Mouse (Mus musculus): ENCODE data around the gene Fto.

The Fto gene

DNA sequence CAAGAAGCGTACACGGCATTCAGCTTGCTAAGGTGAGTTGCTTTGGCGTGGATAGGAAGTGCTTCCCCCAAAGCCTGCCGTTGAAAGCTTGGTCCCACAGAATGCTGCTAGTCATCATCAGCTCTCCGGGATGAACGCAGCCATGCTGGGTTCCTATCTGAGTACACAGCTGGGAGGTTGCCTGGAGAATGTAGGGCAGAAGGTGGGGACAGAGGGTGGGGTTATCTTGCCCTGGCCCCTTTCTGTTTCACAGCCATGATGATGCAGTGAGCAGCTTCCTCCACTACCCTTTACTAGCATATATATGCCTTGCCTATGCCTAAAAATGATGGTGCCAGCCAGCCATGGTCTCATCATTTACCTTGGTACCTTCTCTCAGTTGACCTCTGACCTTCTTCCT is 147.6 kb downstream of the Fto start:
- DNase-seq: no peak

GRCm38 (mm10) chr8:91463757-91464156 is 150.4 kb downstream of the Fto start:
- DNase-seq: no peak

DNA sequence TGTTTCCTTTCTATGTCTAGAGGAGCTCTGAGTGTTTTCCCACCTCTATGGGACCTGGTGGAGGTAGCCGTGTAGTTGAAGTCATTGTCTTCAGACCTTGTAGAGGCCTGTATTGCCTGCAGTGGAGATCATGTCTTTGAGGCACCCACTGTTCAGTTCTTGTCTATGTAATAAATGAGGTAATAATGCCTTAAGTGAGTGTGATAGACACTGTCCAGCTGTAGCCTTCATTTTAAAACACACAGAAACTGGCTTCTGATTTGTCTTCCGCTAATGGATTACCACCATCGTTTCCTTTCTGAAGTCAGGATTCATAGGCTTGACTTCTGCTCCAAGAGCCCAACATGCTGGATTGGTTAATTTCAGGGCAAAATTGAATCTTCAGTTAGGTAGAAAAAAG is 154.1 kb downstream of the Fto start:
- no peak for DNase-seq

GRCm38 (mm10) chr8:91467881-91468534 is 154.7 kb downstream of the Fto start:
- DNase-seq: no peak

GRCm38 (mm10) chr8:91469441-91469840 is 156.1 kb downstream of the Fto start:
- no peak for DNase-seq

DNA sequence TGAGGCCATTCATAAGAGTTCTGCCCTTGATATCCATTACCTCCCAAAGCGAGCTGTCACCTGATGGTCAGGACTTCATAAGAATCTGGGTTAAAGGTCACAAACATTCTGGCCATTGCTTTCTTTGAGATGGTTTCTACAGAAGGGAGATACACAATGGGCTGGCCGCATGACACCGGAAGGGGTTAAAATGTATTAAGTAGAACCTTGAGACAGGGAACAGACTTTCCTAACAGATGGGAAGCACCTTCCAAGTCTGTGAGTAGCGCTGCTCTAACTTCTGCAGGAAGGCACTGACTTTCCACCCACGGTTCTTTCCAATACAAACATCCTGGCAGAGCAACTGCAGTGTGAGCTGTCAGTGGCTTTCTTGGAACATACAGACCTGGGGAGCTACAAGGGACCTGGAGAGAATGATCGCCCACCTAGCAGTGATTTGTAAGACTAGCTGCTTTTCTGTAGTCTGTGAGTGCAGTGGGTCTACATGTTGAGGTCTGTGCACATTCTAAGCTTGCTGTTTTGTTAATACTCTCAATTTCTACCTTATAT is 161.5 kb downstream of the Fto start:
- no peak for DNase-seq

DNA sequence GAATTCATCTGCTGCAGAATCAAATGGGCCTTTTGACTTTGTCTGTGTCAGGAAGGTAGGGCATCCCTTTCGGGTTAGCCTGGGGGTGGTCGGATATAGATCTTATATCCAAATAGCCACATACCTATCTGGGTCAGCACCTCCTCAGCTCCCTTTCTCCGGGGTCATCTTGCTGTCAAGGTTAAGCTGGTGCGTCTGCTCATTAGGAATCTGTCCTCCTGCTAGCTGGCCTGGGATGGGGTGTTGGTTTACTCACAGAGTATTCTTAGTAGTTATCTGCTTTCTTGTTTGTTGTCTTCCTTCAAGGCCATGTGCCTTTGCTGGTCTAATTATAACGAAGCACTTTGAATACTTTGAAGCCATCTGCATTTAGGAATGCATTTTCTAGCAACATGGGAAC is 163.7 kb downstream of the Fto start:
- no peak for DNase-seq

- no peak for DNase-seq
Observed at GRCm38 (mm10) chr8:91477471-91477870, 164.1 kb downstream of the Fto start.

GRCm38 (mm10) chr8:91482511-91482910 is 169.2 kb downstream of the Fto start:
- DNase-seq: no peak

GRCm38 (mm10) chr8:91486394-91486793 is 173.1 kb downstream of the Fto start:
- no peak for DNase-seq

GRCm38 (mm10) chr8:91487456-91487855 is 174.1 kb downstream of the Fto start:
- no peak for DNase-seq

DNA sequence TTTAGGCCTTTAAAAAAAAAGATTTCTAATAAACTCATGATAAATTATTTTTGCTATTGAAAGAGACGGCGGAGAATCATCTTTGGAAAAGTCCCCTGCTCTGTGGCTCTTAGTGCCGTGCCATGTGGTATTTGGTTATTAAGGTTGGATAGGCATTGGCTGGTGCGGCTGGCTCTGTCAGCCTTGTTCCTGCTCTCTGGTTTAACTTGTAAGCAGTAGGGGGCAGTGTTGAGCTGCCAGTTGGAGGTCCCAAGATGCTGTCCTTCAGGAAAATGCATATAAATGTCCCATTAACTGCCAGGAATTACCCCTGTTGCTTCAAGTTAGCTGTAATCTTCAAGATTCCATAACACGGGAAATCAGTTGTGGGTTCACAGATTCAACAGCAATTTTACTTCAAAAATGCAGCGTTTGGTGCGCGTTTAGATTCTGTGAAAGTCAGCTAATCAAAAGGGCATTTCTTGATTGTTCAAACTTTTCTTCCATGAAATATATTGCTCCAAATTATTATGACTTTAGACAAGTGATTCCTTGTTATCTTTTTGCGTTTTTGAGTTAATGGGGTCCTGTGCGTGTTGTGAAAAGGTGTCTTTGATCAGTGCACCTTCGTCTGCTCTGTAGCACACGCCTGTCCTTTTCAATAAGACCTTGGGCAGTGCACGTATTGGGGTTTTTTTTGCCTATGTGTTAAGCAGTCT is 174.9 kb downstream of the Fto start:
- DNase-seq: peak; percentile 84

DNA sequence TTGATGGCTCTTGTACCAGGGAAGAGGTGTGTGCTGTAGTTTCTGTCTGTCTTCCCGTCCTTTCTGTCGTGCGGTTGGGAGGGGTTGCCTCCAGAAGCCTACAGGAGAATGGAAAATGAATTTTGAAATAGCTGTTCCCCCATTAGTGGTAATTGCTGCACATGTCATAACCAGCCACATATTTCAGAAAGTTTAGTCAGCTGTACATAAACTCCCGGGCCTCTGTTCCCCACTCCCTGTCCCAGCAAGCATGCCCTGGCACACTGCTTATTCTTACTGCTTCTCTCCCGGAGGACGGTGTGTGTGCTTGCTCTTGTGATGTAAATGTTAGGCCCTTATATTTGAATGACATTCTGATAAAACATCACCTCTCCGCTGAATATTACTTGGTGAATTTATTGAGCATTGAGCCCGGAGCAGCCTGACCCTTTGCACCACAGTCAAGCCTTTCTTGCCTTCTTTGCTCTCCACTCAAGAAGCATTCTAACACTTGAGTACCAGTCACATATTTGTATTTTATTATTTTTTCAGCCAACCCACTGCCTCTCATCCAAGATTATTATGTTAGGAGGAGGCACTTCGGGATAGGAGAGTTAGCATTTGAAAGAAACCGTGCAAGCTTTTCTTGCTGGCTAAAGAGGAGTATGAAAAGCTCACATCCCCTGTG is 175.6 kb downstream of the Fto start:
- no peak for DNase-seq

- no peak for DNase-seq
Observed at GRCm38 (mm10) chr8:91490065-91490464, 176.7 kb downstream of the Fto start.

- no peak for DNase-seq
Observed at GRCm38 (mm10) chr8:91493373-91493772, 180.0 kb downstream of the Fto start.

DNA sequence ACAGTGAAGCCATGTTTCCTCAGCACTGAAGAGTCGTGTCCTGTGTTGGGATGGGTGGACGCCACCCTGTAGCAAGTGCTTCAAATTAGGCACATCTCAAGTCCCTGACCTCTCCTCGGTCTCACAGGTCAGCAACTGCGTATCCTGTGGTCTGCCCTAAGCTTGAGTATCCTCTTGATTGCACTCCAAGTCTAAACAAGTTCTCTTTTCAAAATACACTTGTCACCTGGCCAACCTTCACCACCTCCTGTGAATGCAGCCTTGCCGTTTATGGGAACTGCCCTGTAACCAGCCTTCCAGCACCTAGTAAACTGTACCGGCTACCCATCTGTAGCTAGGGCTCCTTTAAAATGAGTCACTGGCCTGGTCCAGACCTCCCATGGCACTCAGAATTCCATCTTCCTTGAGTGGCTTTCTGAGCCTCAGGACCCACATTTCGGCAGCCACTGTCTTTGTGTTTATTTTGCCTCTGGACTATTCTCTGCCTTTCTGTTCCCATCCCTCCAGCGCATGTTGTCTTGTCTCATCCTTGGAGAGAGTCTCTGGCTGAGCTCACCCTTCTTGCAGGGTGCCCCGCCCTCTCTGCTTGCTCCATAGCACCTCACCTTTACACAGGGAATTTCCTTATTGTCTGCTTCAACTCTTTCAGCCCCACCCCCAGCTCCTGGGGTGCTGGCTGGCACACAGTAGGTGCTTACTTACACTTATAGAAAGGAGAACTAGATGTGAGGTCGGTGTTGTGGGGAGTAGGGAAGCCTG is 181.4 kb downstream of the Fto start:
- DNase-seq: no peak

DNA sequence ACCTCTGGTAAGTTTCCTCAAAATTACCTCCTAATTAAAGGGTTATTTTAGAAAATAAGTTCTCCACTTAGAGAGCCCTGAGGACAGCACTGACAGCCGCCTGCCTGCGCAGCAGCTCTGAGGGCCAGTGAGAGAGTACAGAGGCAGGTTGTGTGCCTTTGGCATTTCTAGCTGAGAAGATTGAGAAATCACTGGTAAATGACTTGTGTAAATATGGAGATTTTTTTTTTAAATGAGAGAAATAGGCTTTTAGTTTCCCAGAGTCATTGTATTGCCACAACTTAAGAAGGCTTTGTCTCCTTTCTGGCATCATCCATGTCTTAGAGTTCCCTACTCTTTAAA is 181.9 kb downstream of the Fto start:
- no peak for DNase-seq

GRCm38 (mm10) chr8:91496000-91496399 is 182.7 kb downstream of the Fto start:
- no peak for DNase-seq

DNA sequence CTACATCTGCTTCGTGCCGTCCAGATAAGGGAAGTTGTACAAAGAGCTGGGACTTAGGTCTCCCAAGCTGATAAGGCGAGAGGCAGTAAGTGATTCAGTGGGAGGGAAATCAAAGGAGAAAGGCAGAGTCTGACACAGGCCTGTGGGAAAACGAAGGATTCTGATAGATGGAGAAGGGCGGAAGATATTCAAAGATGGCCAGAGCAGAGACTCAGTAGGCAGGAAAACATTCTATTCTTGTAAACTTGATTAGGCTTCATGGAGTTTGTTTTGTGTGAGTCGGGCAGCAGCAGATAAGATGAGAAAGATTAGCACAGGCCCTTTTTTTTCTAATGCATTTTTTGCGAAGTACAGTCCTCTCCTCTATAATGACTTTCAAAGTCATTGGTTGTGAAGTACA is 183.6 kb downstream of the Fto start:
- no peak for DNase-seq

- no peak for DNase-seq
Observed at GRCm38 (mm10) chr8:91498611-91499010, 185.3 kb downstream of the Fto start.

DNA sequence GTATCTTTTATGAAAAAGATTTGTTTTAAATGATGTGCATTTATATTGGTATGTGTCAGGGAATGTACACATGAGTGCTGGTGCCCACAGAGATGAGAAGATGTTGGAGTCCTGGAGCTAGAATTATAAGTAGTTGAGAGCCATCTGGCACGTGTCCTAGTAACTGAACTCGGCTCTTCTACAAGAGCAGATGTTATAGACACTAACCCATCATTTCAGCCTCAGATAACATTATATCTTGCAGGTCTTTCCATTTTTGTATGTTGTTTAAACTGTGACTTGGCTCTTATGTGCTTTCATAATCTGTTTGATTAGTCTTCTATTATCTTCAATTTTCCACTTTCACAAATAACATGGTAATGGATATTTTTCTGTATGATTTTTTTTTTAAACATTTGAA is 186.0 kb downstream of the Fto start:
- DNase-seq: no peak

DNA sequence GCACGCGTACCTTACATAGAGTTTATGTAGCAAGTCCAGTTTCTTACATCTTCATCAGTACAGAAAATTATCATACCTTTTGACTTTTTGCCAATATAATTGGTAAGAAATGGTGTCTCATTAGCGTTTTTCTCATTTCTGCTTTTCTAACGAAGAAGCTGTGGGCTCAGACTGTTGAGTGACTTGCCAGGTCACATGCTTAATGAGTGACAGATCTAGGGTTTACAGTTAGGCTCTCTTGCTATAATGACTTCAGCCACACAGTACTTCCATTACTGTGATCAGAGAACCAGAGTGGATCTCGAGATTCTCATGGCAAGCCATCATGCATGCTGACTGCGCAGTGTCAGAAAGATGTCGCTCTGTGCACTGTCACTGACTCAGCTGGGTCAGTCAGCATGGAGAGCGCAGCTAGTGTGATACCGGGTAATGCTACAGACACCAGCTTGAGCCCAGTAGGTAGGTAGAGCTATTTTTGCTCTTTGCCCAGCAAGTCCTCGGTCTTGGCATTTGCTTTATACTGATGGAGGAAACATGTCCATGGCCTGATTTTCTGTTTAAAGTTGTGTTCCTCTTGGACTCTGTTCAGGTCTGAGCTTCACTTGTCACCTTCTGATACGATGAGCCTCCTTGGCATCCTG is 188.8 kb downstream of the Fto start:
- DNase-seq: peak; percentile 90

DNA sequence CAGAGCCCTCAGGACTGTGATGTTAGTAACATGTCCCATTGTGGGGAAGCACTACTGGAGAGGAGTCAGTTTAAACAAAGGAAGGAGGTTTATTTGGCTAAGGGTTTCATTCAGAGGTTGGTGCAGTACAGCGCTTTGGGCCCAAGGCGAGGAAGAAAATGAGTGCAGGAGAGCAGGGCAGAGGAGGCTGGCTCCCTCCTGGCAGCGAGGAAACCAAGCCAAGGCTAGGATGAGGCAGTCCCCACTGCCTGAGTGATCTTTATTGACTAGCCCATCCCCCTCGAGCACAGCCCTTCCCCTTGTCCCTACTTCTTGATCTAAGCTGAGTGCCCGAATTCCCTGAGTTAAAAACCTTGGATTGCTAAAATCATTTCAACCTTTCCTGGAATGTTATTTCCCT is 189.5 kb downstream of the Fto start:
- DNase-seq: no peak

All from cerebellum, adult 9-10 months (tissue).